ENCODE assay signal across 11 mouse cellular contexts in genomic region chr11:73326485-73326886, GRCm38 (mm10). TPM values are rescaled to one million over a fixed set of nuclear protein-coding genes. Genes with fewer than 3 reads are reported as not detected.
DNase-seq lines count a peak whose midpoint lies in the region; ATAC-seq and TF ChIP-seq lines count a peak whose summit lies in the region.
"Had no signal": no experiment of that assay in that cellular context is flagged by ENCODE, and none has a peak within 500 bp of the region (broad histone marks: within the 10 kb centered on the region; RNA-seq: fewer than 3 reads in every experiment).

No protein-coding gene starts in this region.

- TF ChIP-seq EP300 in lung, postnatal 0 days (IDR thresholded peaks at IDR 0.05), result no peak

- no peaks in the 10 kb centered on the region for H3K9me3 ChIP-seq in kidney, embryonic 15.5 days (replicated peaks)
- no peaks in the 10 kb centered on the region for H3K9me3 ChIP-seq in lung, postnatal 0 days (ENCODE audit: low read length)
- H3K9me3 ChIP-seq in midbrain, embryonic 16.5 days (replicated peaks; ENCODE audit: control insufficient read depth, low read length, poor library complexity, severe bottlenecking), result no peaks in the 10 kb centered on the region
- H3K9me3 ChIP-seq: hindbrain, embryonic 15.5 days had no signal

- H3K4me3 ChIP-seq in kidney, embryonic 15.5 days (replicated peaks), result peak overlapping the region; percentile 17; the same call in 1 of the 2 replicates
- no peak overlapping the region for H3K4me3 ChIP-seq in lung, postnatal 0 days (ENCODE audit: low read depth, low read length)
- no peak overlapping the region for H3K4me3 ChIP-seq in midbrain, embryonic 16.5 days (ENCODE audit: low read depth, low read length)
- H3K4me3 ChIP-seq: hindbrain, embryonic 15.5 days had no signal

- no peaks in the 10 kb centered on the region for H3K36me3 ChIP-seq in kidney, embryonic 15.5 days
- no peaks in the 10 kb centered on the region for H3K36me3 ChIP-seq in lung, postnatal 0 days (ENCODE audit: insufficient read depth, low read length)
- H3K36me3 ChIP-seq in midbrain, embryonic 16.5 days (ENCODE audit: control insufficient read depth, insufficient read depth, low read length), result no peaks in the 10 kb centered on the region
- H3K36me3 ChIP-seq: hindbrain, embryonic 15.5 days had no signal

- peak; percentile 96 for ATAC-seq in Patski
- ATAC-seq in kidney, embryonic 15.5 days (replicated peaks; ENCODE audit: low FRiP score), result peak; percentile 92
- peak; percentile 70 for ATAC-seq in lung, postnatal 0 days
- ATAC-seq in midbrain, embryonic 16.5 days, result no peak

- no peak for TF ChIP-seq CTCF in Patski (IDR thresholded peaks at IDR 0.05)
- no peak for TF ChIP-seq CTCF in lung, postnatal 0 days (IDR thresholded peaks at IDR 0.05)

- DNase-seq in embryo, embryonic 11 days, result peak; percentile 4
- DNase-seq in embryo, embryonic 9.5 days (ENCODE audit: extremely low spot score), result no peak
- peak; percentile 46 for DNase-seq in Patski (ENCODE audit: low read depth, low spot score)
- DNase-seq in lung, postnatal 0 days (ENCODE audit: low spot score), result peak; percentile 68
- no peak for DNase-seq in thymus, postnatal 0 days (ENCODE audit: low spot score)
- no peak for DNase-seq in cerebellum, adult 9-11 months
- DNase-seq: cerebellum, adult 18-20 months; right cerebral cortex, postnatal 25 days had no signal

- peaks cover 8% of the 10 kb centered on the region; the same call in 1 of the 2 replicates for H3K4me1 ChIP-seq in kidney, embryonic 15.5 days
- no peaks in the 10 kb centered on the region for H3K4me1 ChIP-seq in lung, postnatal 0 days (ENCODE audit: insufficient read depth, low read depth, low read length)
- H3K4me1 ChIP-seq in midbrain, embryonic 16.5 days (ENCODE audit: control insufficient read depth, insufficient read depth, low read length), result no peaks in the 10 kb centered on the region
- H3K4me1 ChIP-seq: hindbrain, embryonic 15.5 days had no signal

- peak overlapping the region; percentile 46 for H3K4me2 ChIP-seq in kidney, embryonic 15.5 days
- peak overlapping the region; percentile 29 for H3K4me2 ChIP-seq in lung, postnatal 0 days (replicated peaks; ENCODE audit: low read depth, low read length)
- no peak overlapping the region for H3K4me2 ChIP-seq in midbrain, embryonic 16.5 days (ENCODE audit: low read length)
- H3K4me2 ChIP-seq: hindbrain, embryonic 15.5 days had no signal

- POLR2A ChIA-PET in Patski (lab: Charles Lee), result no interaction called here

- H3K9ac ChIP-seq in kidney, embryonic 15.5 days, result no peak overlapping the region
- no peak overlapping the region for H3K9ac ChIP-seq in lung, postnatal 0 days (replicated peaks; ENCODE audit: low read depth)
- no peak overlapping the region for H3K9ac ChIP-seq in midbrain, embryonic 16.5 days (ENCODE audit: low read depth, low read length)
- H3K9ac ChIP-seq: hindbrain, embryonic 15.5 days had no signal

- CTCF ChIA-PET in Patski (lab: Charles Lee), result no interaction called here

- in situ Hi-C loops in Patski (cut with MboI; ENCODE audit: low pct_unique_long_range_greater_than_20kb), result no loop called here

- peaks cover 8% of the 10 kb centered on the region for H3K27me3 ChIP-seq in Patski
- no peaks in the 10 kb centered on the region for H3K27me3 ChIP-seq in kidney, embryonic 15.5 days
- H3K27me3 ChIP-seq in lung, postnatal 0 days (replicated peaks; ENCODE audit: insufficient read depth, low read length), result no peaks in the 10 kb centered on the region
- H3K27me3 ChIP-seq in midbrain, embryonic 16.5 days (ENCODE audit: control insufficient read depth, insufficient read depth, low read depth, low read length), result no peaks in the 10 kb centered on the region
- H3K27me3 ChIP-seq: hindbrain, embryonic 15.5 days had no signal

- peak overlapping the region; percentile 51 for H3K27ac ChIP-seq in kidney, embryonic 15.5 days
- H3K27ac ChIP-seq in lung, postnatal 0 days (ENCODE audit: low read length), result peak overlapping the region; percentile 28; the same call in 1 of the 2 replicates
- H3K27ac ChIP-seq in midbrain, embryonic 16.5 days (ENCODE audit: low read length), result no peak overlapping the region
- H3K27ac ChIP-seq: hindbrain, embryonic 15.5 days had no signal

- WGBS in kidney, embryonic 15.5 days, result 8% methylated on average over 12 of the region's 12 CpGs
- 28% methylated on average over 12 of the region's 12 CpGs for WGBS in lung, postnatal 0 days
- 67% methylated on average over 12 of the region's 12 CpGs for WGBS in midbrain, embryonic 16.5 days

RNA-seq across cellular contexts. Expression of gene Aspa, which starts 2.9 kb away (rescaled TPM):
- 1.1 TPM for polyA plus RNA-seq in Patski (2021)
- 17.1 and 17.2 TPM in 2 replicates for polyA plus RNA-seq in kidney, embryonic 15.5 days (2015; fragmentation: Nextera tagmentation; extraction: Ambion mirVana)
- polyA plus RNA-seq in lung, postnatal 0 days (2015; fragmentation: Nextera tagmentation; extraction: Ambion mirVana), result 5.3 and 9.0 TPM in 2 replicates
- 0.62 and 0.96 TPM in 2 replicates for polyA plus RNA-seq in thymus, postnatal 0 days (2015; fragmentation: Nextera tagmentation; extraction: Ambion mirVana)
- polyA plus RNA-seq in midbrain, embryonic 16.5 days (2015; fragmentation: Nextera tagmentation; extraction: Ambion mirVana), result 0.67 and 1.8 TPM in 2 replicates

RNA-seq across cellular contexts. Expression of gene Gm49340, which starts 3.1 kb away (rescaled TPM):
- polyA plus RNA-seq in Patski (2021), result not detected
- polyA plus RNA-seq in kidney, embryonic 15.5 days (2015; fragmentation: Nextera tagmentation; extraction: Ambion mirVana), result not detected in 2 replicates
- not detected in 2 replicates for polyA plus RNA-seq in lung, postnatal 0 days (2015; fragmentation: Nextera tagmentation; extraction: Ambion mirVana)
- polyA plus RNA-seq in thymus, postnatal 0 days (2015; fragmentation: Nextera tagmentation; extraction: Ambion mirVana), result not detected in 2 replicates
- polyA plus RNA-seq in midbrain, embryonic 16.5 days (2015; fragmentation: Nextera tagmentation; extraction: Ambion mirVana), result not detected in 2 replicates
- polyA plus RNA-seq: hindbrain, embryonic 15.5 days had no signal

RNA-seq across cellular contexts. Expression of gene Spata22, which starts 3.1 kb away (rescaled TPM):
- 0.09 TPM for polyA plus RNA-seq in Patski (2021)
- 0.32 and 0.33 TPM in 2 replicates for polyA plus RNA-seq in kidney, embryonic 15.5 days (2015; fragmentation: Nextera tagmentation; extraction: Ambion mirVana)
- polyA plus RNA-seq in lung, postnatal 0 days (2015; fragmentation: Nextera tagmentation; extraction: Ambion mirVana), result not detected in 2 replicates
- polyA plus RNA-seq in thymus, postnatal 0 days (2015; fragmentation: Nextera tagmentation; extraction: Ambion mirVana), result not detected in 2 replicates
- 0.29 TPM in 1 of 2 replicates, not detected in the other for polyA plus RNA-seq in midbrain, embryonic 16.5 days (2015; fragmentation: Nextera tagmentation; extraction: Ambion mirVana)
- polyA plus RNA-seq: hindbrain, embryonic 15.5 days had no signal

RNA-seq across cellular contexts. Expression of gene Olfr20, which starts 24.1 kb away (rescaled TPM):
- not detected for polyA plus RNA-seq in Patski (2021)
- not detected in 2 replicates for polyA plus RNA-seq in kidney, embryonic 15.5 days (2015; fragmentation: Nextera tagmentation; extraction: Ambion mirVana)
- not detected in 2 replicates for polyA plus RNA-seq in lung, postnatal 0 days (2015; fragmentation: Nextera tagmentation; extraction: Ambion mirVana)
- polyA plus RNA-seq in thymus, postnatal 0 days (2015; fragmentation: Nextera tagmentation; extraction: Ambion mirVana), result not detected in 2 replicates
- polyA plus RNA-seq in midbrain, embryonic 16.5 days (2015; fragmentation: Nextera tagmentation; extraction: Ambion mirVana), result not detected in 2 replicates
- polyA plus RNA-seq: hindbrain, embryonic 15.5 days had no signal

RNA-seq across cellular contexts. Expression of gene Olfr376, which starts 44.6 kb away (rescaled TPM):
- not detected for polyA plus RNA-seq in Patski (2021)
- polyA plus RNA-seq in kidney, embryonic 15.5 days (2015; fragmentation: Nextera tagmentation; extraction: Ambion mirVana), result not detected in 2 replicates
- not detected in 2 replicates for polyA plus RNA-seq in lung, postnatal 0 days (2015; fragmentation: Nextera tagmentation; extraction: Ambion mirVana)
- polyA plus RNA-seq in thymus, postnatal 0 days (2015; fragmentation: Nextera tagmentation; extraction: Ambion mirVana), result not detected in 2 replicates
- polyA plus RNA-seq in midbrain, embryonic 16.5 days (2015; fragmentation: Nextera tagmentation; extraction: Ambion mirVana), result not detected in 2 replicates
- polyA plus RNA-seq: hindbrain, embryonic 15.5 days had no signal

Comparison
In these comparisons a context has a peak if more than half of its experiments do, and no peak if none do; other contexts are left out.
1. DNase-seq: peak in embryo, embryonic 11 days (single experiment), Patski (single experiment) and lung, postnatal 0 days (single experiment); none in embryo, embryonic 9.5 days (single experiment), thymus, postnatal 0 days (single experiment) and cerebellum, adult 9-11 months (single experiment).